Mouse (Mus musculus) retina, postnatal 7 days (tissue): ENCODE data around the gene Arpp19.

Experiments
- DNase-seq: peaks from one replicate; pipeline ENCODE4 v3.0.0-alpha.2; 2012; ENCODE audit warnings: low read depth, low spot score

Arpp19 gene

GRCm38 (mm10) chr9:75100157-75100781, 62.9 kb downstream of the Arpp19 start:
- DNase-seq, result no peak

- no peak for DNase-seq
Measured at GRCm38 (mm10) chr9:75102131-75102530, 64.7 kb downstream of the Arpp19 start.
